Mouse (Mus musculus) frontal cortex, adult 2 months (tissue): ENCODE measurements around the gene Macrod2. TPM values are rescaled to one million over a fixed set of nuclear protein-coding genes. Genes with fewer than 3 reads are reported as not detected.

ENCODE experiments used
- DNase-seq, 2 experiments: peaks; one replicate each; pipeline ENCODE4 v3.0.0; 2022; ENCODE audit warnings: low spot score in 1 of 2; ENCODE audit errors: extremely low spot score in 1 of 2
- polyA plus RNA-seq: library from polyadenylated mRNA; depleted of rRNA; stranded (reverse); fragments of >200 nt; gene quantifications from 2 replicates; pipeline ENCODE4 v1.2.3, GENCODE M21; 2012

The Macrod2 gene
- polyA plus RNA-seq, 1 experiment, result 25.6 TPM

DNA sequence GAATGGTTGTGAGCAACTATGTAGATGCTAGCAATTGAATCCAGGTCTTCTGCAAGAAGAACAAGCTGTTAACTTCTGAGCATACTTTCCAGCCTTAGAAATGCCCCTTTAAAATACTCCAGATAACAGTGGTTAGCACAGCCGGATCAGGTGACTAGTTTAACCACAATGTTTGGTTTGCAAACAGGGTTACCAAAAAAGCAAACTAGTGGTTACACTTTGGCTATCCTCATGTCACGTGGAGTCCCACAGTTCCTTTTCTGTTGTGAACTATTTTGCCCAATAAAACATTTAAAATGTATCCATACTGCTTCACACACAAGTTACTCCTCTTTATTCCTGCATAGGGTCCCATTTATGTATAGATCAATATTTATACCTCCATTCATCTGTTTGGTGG lies 879.2 kb downstream of the Macrod2 start:
- DNase-seq, result no peak

DNA sequence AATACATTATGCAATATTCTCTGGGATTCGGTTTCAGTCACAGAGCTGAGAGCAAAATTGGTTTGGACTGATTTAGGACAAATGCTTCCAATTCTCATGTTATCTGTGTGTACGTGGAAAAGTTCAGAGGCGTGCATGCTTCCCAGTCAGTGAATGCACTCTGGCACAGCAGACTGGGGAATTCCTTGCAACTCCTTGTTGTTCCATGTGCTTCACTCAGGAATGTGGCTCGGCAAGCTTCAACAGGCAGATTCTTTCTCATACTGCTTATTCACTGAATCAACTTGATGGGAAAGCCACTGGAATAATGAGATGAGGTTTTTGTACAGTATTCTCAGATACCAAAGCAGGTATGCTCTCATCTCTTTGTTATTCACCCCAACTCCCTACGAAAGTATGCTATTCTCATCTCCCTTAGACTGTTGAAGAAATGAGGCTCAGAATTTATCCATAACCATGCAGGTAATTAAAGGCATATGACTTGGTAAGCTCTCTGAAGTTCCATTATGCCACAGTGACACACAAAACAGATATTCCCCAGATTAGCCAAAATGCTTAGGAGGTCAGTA lies 884.1 kb downstream of the Macrod2 start:
- DNase-seq, result no peak

DNA sequence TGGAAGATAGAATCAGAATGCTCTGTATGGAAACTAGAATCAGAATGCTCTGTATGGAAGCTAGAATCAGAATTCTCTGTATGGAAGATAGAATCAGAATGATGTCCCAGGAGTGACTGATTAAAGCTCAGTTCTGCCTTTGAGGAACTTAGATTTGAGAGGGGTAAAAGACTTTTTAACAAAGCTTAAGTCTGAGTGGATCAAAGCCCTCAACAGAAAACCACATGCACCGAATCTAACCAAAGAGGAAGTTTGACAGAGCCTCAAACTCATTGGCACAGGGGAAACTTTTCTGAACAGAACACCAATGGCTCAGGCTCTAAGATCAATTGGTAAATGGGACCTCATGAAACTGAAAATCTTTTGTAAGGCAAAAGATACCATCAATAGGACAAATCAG lies 885.7 kb downstream of the Macrod2 start:
- no peak for DNase-seq

DNA sequence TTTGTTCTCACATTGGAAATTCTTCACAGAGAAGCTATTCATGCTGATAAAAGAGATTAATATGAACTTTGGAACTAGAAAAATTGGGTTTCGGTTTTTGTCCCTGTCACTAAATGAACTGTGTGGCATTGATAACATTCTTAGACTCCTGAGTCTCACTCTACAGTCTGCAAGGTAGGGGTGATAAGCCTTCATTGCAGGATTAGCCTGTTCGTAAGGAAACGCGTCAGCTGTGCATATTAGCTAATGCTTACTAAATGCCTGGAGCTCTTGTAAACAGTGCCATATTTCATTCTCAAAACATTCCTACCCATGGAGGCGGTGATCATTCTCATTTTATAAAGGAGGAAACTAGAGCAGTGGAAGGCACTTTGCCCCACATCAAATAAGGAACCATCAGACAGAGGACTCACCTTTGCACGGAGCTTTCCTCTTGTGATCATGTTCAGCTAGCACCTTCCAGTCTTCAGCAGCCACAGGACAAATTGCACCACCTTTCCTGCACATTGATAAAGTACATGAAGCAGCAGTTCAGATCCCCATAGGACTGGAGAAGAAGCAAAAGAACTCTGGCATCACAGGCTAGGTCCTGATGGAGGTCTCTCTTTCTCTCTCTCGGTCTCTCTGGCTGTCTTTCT lies 891.1 kb downstream of the Macrod2 start:
- no peak for DNase-seq

DNA sequence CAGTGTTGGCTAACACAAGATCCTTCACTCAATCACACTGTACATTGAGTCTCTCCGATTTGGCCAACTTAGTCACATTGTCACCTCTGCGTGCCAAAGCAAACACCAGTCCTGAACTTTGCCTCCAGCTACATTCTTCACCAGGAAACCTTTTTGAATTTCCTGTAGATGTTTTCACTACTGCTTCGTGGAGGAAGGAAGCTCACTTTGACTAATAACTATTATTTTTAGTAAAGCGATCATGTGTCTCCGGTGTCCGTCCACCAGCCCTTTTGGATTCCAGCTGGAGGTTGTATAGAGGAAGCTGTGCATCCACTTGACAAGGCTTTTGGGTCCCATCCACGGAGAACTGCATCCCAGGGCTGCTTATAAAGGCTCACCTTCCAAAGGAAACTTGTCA lies 893.4 kb downstream of the Macrod2 start:
- DNase-seq, result no peak

DNA sequence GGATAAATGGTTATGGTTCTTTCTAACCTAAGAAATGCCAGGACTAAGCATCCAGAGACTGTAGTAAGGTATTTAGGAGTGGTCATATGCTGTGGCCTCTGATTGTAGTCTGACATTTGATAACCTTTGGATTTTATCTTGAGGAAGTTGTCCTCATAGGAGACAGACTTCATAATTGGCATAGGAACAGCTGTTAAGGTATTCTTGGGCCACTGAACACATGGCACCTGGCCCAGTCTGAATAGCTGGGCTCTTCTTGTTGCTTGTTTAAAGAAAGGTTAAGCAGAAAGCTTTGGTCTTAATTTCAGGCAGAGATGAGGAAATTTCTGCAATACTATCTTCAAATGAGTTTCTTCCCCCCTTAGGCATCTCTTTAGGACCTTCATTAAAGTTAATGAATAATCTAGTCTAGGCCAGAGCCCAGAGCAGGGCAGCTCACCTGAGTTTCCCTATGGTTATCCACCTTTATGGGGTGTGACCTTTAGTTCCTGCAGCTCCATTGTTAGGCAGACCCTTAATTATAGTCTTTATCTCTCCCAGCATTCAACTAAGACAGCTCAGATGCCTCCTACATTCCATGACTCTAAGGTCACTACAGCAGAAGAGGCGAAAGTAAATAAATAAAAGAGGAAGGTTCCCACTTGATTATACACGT lies 894.1 kb downstream of the Macrod2 start:
- no peak for DNase-seq

DNA sequence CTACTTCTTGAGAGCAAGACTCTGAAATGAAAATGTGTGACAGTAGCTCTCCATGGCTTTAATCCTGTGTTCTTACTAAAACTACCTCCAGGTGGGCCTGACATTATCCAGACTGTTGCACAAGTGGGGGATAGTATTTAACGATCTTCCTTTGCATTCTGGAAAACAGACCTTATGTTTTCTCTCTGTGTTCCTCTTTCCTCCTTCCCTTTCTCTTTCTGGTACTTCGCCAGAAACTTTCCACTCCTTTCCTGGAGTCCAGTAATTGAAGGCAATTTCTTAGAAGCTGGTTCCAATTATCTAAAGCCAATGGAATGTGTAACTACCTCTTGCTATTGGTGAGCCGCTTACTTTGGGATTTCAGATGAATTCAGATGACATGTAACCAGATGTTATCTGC lies 897.7 kb downstream of the Macrod2 start:
- DNase-seq, result no peak

DNA sequence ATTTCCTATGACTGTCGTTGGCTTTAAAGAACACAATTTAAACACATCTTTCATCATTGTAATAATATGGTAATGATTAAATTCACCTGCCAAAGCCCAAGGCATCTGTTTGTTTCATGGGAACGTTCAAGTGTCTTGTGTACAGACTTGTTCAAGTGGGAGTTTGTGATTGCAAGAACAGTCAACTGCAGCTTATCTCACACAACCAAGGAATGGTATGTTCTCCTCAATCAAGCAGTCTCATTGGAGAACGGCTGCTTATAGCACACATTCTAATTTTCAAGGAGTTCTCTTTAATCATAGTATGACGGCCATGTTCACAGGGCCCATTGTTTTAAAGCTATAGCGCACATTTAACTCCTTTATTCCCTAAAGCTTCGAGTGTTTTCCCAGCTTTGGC lies 904.1 kb downstream of the Macrod2 start:
- DNase-seq, result no peak

DNA sequence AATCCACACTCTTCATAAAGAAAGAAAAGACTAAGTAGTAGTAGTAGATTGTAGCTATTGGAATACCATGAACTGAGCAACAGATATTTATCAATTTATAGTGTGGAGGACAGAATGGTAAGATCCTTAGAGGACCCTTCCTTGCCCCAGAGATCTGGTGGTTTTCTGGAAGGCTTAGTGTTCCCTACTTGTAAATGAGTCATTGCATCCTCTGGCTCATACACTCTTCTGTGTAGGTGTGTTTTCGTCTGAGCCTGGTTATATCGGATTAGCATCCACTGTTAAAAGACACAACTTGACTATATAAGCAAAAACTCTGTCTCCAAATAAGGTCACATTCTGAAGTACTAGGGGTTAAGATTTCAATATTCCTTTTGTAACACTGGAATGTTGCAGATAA lies 905.9 kb downstream of the Macrod2 start:
- DNase-seq, result peak in 1 of 2 experiments; percentile 17

DNA sequence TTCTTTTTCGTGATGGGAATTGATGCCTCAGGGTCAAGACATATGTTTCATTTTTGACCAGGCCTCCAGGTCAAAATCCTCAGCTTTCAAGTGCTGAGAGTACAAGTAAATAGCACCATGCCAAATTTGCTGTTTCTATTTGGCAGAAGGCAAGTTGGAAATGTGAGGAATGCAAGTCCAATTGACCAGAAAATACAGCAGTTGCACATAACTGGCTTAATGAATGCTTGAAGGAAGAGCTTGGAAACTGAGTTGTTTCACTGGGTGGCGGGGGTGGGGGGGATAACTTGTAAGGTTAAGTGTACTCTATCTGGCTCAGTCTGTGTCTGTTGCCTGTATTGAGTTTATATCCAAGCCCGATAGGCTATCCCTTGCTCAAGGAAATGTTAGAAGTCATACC lies 913.3 kb downstream of the Macrod2 start:
- DNase-seq, result no peak

DNA sequence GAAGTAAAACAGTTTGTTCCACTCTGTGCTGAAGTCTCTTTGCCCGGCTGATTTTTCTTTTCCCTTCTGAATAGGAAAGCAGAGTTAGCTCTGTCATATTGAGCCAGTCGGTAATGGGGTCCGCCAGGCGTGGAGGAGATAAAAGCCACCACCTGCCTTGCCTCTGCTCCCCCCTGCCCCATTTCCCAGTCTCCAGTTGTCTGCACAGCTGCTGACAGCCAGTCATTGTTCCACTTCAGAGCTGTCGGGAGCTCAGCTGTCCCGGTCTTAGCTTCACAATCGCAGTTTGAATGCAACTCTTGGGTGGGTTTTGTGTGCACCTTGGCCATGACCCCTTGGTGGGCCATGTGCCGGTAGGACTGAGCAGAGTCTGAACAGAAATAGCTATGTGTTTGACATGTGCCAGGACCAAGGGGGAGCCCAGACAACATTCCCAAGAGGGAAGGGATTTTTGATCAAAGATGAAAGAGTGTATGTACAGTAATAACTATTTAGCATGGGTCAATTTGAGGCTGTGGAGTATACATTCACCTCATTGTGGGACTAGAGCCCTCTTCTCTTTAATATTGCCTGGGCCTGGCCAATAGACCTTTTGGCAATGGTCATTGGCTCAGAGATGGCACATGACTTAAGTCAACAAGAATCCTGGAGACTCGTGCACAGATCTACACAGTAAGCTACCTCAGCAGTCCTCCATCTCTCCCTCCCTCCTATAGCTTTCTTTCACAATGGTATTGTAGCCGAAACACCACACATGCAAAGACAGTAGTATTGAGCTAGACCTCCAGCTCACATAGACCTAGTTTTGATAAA lies 917.2 kb downstream of the Macrod2 start:
- no peak for DNase-seq

DNA sequence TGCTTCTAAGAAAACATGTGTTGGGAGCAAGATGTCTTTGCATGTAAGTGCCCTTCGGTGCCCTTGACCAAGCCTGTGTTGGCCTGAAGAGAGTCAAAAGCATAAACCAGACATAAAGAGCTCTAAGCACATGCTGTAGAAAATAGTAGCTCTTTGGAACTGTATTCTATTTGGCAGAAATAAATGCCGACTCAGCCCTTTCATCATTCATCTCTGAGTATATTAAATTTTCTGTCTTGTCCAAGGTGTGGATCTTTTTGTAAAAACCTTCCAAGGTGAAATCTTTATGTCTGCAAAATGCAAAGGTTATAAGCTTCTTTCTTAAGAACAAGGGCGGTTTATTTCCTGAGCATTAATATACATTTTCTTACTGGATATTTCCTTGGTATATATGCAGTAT lies 920.2 kb downstream of the Macrod2 start:
- DNase-seq, result no peak

DNA sequence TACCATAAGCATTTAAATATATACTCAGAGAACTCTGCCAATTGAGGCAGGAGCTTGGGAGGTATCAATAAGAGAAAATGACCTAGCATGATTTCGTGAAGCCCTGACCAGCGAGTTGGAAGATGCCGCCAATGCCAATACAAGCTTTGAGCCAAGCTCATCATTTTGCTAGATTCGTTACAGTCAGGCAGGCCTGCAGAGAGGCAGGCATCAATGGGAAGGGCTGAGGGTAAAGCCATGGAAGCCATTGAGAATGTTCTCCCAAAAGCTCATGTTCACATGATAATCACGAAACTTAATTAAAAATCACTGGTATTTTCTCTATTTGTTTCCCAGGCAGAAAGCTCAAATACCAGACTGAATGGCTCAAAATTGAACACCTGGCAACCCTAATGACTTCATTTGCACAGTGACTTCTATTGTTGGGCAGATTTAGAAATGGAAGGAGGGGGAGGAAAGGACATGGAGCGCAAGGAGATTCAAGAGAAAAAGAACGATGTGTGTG lies 928.9 kb downstream of the Macrod2 start:
- no peak for DNase-seq

DNA sequence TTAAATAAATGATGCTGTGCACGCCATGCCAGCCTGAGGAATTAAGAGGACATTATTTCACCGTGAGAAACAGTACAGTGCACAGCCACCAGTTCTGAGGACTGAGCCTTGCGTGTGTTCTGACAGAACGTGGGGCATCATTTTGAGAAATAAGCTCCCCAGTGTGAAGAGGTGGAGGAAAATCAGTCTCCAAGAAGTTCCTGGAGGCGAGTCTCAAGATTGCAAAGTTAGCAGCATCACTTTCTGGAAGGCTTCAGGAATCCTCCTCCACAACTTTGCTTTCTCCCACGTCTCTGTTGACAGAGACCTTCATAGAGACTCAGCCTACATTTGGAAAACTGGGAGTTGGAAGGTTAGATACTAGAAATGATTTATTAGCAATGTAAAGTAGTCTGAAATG lies 932.2 kb downstream of the Macrod2 start:
- DNase-seq, result peak; percentile 21 to 59

DNA sequence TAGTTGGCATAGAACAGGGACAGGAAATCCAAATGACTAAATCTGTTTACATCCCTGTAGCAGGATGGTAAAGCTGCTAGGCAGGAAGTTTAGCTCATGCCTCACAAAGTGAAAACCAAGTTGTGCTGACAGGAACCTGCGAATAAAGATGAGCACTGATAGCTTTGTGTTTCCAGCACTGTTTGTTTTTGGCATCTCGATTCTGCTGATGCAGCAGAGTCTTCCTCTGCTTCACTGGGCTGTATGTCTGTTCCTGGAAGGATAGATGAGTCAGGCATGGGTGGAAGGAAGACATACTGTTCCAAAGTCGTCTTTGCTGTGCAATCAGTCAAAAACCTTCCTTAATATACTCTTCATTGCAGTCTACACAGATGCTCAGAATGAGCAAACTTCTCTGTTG lies 942.6 kb downstream of the Macrod2 start:
- DNase-seq, result peak; percentile 5 to 19

DNA sequence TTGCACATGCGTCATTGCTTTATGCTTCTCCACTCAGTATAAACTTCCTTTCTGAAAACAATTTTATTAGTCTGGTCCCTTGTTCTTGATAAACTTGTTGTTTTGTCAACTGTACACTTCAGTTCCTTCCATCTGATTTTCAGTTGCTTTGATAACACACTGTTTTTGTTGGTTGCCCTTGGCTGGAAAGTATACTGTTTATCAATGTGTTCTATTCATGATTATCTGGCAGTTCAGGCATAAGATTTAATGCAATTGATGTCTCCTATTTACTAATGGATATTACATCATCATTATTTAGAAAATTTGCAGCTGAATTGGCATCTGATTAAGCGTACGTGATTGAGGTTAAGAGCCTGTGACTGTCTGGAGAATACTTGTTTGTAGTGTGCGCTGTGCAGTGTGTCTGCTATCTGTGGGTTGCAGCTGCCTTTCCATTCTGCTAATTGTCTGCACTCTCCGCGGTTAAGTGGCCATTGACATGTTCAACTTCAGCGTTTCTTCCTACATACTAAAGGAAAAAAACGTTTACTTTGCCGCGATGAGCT lies 949.0 kb downstream of the Macrod2 start:
- DNase-seq, result no peak

DNA sequence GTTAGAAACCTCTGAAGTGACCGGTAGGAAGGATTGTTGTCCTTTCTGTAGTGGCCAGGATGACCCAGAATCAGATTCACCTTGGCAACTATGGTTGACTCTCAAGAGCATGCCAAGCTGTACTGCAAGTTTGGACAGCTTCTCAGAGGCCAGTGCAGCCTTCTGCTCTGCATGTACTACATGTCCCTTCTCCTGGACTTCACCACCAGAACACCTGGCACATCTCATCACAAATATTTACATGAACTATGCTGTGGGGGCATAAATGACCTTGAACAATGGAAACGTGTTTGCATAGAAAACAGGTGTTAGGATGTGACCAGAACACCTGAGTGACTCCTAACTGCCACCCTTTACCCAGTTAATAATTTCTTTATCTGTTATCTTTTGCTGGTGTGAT lies 957.5 kb downstream of the Macrod2 start:
- no peak for DNase-seq

DNA sequence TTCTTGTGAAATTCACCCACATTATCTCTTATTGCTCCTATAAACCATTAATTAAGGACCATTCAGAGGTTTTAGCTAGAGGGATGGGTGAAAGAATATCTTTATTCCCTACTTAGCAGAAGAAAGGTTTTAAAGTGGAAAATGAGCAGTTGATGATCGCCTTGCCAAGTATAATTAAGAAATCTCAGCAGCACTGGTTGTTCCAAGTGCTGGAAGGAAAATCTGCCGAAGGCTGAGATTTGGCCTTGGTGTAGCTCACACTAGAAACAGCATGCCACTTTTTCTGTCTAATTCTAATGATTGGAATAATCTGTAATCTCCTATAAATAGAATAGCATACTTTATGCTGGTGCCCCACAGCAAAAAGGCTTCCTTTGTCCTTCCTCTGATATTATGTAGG lies 993.5 kb downstream of the Macrod2 start:
- no peak for DNase-seq

DNA sequence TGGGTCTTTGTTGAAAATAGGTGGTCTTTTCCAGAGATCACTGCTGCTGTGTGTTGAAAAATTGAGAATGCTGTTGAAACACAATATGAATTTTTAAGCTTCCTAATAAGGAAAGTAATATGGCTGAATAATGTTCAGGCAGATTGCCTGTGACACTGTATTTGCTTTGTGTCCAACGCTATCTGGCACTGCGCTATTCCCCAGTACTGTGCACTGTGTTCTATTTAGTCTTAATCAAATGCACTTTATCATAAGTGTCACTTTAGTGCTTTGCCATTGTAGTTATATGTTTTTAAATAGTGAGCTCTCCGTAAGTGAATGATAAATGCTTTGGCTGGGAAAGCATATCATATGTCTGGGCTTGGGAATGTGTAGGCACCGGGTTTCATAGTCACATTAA lies 996.1 kb downstream of the Macrod2 start:
- no peak for DNase-seq

DNA sequence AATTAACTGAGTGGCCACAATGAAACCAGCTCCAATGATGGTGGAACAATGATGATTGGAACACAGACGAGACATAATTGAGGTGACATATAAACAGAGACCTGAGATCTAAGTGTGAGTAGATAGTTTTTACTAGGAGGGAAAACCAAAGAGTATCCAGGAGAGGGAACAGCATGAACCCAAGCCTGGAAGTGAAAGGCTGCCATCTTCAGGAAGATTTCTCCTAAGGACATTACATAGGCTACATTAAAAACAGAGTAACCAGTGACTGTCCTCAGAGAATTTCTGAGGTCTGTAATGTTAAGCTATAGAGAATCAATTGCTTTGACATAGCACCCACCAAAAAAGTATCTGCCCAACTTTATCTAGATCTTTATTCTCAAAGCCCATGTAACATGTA lies 999.7 kb downstream of the Macrod2 start:
- DNase-seq, result no peak

DNA sequence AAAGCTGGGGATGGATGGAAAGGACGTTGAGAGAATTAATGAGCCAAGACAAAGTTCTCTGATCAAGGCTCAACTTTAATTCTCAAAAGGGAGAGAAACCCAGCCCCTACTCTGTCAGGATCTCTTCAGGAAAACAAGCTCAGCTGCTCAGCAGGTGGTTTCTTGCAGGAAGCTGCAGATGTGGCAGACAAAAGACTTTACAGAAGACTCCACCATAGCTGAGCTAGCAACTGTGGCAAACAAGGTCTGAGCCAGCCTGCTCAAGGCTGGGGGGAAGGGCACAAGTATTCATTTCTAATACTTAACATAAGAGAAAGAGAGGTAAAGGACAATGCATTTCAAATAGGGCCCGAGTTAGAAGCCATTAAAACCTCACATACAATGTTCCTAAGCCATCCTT lies 1013.7 kb downstream of the Macrod2 start:
- DNase-seq, result no peak
